Mouse (Mus musculus): Measurements from ENCODE around the gene Col23a1.

GRCm38 (mm10) chr11:51488813-51489212 is 199.1 kb downstream of the Col23a1 start:
- TF ChIP-seq CTCF (IDR thresholded peaks at IDR 0.05; ENCODE audit: low read depth, low read length), result no peak
- TF ChIP-seq GATA1 (IDR thresholded peaks at IDR 0.05; ENCODE audit: borderline replicate concordance, low read length), result no peak
- no peak for TF ChIP-seq TAL1 (conservative IDR thresholded peaks at IDR 0.05; ENCODE audit: low read depth, low read length)
